Mouse (Mus musculus) common myeloid progenitor, adult 5-6 weeks (primary cell): ENCODE measurements around the gene Tmem259. TPM values are rescaled to one million over a fixed set of nuclear protein-coding genes. Genes with fewer than 3 reads are reported as not detected.

Experiments
- ATAC-seq: replicated peaks from 2 replicates; pipeline ENCODE4 v1.8.0; 2016; ENCODE audit warnings: low read depth, mild to moderate bottlenecking, moderate TSS enrichment, inconsistent platforms; ENCODE audit not compliant: poor library complexity, severe bottlenecking
- total RNA-seq: library from RNA; stranded (forward); fragments of 200-1000, 187-1606 nt; gene quantifications from 2 replicates; pipeline ENCODE4 v1.2.3, GENCODE M21; 2017

Tmem259 gene
- total RNA-seq = 44.8 and 56.7 TPM in 2 replicates

- peak; percentile 42 for ATAC-seq
Observed at GRCm38 (mm10) chr10:79984195-79984816, at the start of gene Tmem259. Gene Tmem259 (minus strand): TSS chr10:79984330.

- ATAC-seq = peak; percentile 75
Observed at GRCm38 (mm10) chr10:80032799-80033480, 48.8 kb upstream of the Tmem259 start.

GRCm38 (mm10) chr10:80030736-80031135 lies 46.6 kb upstream of the Tmem259 start:
- ATAC-seq = no peak

- peak; percentile 19 for ATAC-seq
Observed at GRCm38 (mm10) chr10:80030191-80030590, 46.1 kb upstream of the Tmem259 start.

- ATAC-seq = no peak
Observed at GRCm38 (mm10) chr10:80028521-80028846, 44.4 kb upstream of the Tmem259 start.

- ATAC-seq = no peak
Observed at GRCm38 (mm10) chr10:80027681-80028520, 43.8 kb upstream of the Tmem259 start.

GRCm38 (mm10) chr10:80025889-80026288 lies 41.8 kb upstream of the Tmem259 start:
- peak; percentile 35 for ATAC-seq

- no peak for ATAC-seq
Observed at GRCm38 (mm10) chr10:80025463-80025862, 41.3 kb upstream of the Tmem259 start.

GRCm38 (mm10) chr10:80025044-80025347 lies 40.9 kb upstream of the Tmem259 start:
- no peak for ATAC-seq

- peak; percentile 45 for ATAC-seq
Observed at GRCm38 (mm10) chr10:80024229-80025043, 40.3 kb upstream of the Tmem259 start.

- ATAC-seq = no peak
Observed at GRCm38 (mm10) chr10:80023758-80024157, 39.6 kb upstream of the Tmem259 start.

- no peak for ATAC-seq
Observed at GRCm38 (mm10) chr10:80022806-80023205, 38.7 kb upstream of the Tmem259 start.

- peak; percentile 23 for ATAC-seq
Observed at GRCm38 (mm10) chr10:80022164-80022563, 38.0 kb upstream of the Tmem259 start.

- ATAC-seq = no peak
Observed at GRCm38 (mm10) chr10:80021320-80021641, 37.2 kb upstream of the Tmem259 start.

- no peak for ATAC-seq
Observed at GRCm38 (mm10) chr10:80020603-80021319, 36.6 kb upstream of the Tmem259 start.

GRCm38 (mm10) chr10:80020191-80020590 lies 36.1 kb upstream of the Tmem259 start:
- no peak for ATAC-seq

GRCm38 (mm10) chr10:80019471-80020131 lies 35.5 kb upstream of the Tmem259 start:
- no peak for ATAC-seq

- ATAC-seq = no peak
Observed at GRCm38 (mm10) chr10:80018739-80019297, 34.7 kb upstream of the Tmem259 start.

- no peak for ATAC-seq
Observed at GRCm38 (mm10) chr10:80017771-80018170, 33.6 kb upstream of the Tmem259 start.
